Mouse (Mus musculus) Muller cell, postnatal 12 days (primary cell): ENCODE data around the gene Nsun4.

Source experiments
- DNase-seq: peaks from one replicate; pipeline ENCODE4 v3.0.0-alpha.2; 2015; ENCODE audit errors: inconsistent ontology term

Nsun4 gene

DNA sequence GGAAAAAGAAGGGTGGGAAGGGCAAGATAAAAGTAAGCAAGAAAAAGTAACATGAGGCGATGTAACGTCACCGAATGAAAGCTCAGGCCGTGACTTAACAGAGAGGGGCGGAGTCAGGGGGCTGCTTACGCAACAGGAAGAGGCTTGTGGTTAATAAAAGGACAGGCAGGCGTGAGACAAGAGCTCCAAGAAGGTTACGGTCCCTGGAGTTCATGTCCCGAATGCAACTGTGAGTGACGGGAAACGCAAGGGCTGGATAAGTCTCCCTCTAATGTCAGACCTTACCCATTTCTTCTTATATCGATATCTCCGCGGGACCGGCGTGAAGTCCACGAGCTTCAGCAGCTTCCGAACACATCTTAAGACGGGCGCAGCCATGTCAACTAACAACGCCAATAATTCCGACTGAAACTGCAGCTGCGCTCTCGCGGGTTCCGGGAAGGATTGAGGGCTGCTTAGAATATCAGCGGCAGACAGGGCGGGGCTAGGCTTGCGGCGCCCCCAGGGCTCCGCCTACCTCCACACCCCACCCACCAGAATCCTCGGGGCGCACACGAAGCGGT lies at the start of gene Nsun4:
Gene Nsun4, minus strand, starts transcription at position 478 of the 563 bp plus-strand sequence.
- peak; percentile 94 for DNase-seq

DNA sequence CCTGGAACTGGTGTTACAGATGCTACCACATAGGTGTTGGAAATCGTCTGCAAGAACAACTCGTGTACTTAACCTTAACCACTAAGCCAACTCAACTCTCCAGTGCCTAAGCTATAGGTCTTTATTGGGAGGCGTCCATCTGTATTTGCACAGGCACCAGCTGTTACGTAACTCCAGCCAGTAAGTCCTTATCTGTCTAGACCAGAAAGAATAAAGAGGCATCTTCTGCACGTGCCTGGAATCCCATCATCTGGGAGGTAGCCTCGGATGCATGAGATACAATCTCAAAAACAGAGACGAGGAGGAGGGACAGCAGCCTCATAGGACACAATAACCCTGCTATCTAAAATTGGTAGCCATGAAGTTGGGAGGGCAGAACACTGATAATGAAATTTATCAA lies 47.3 kb upstream of the Nsun4 start:
- no peak for DNase-seq

DNA sequence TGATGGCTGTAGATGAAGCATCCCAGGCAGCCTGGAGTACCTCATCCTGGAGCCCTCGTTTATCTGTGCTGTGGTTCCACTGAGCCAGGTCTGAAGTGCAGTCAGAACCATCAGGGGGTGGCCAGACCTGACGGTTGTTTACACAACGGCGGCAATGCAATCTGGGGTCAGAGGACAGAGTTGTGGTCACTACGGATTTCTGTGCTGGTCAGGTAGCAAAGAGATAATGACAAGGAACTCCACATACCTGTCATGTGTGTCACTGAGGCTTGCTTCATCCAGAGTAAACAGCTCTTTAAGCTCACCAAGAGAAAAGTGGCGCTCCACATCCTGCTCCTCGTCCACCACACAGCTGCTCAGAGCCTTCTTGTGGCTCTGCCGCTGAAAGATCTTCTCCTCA lies 43.5 kb upstream of the Nsun4 start:
- DNase-seq, result no peak

DNA sequence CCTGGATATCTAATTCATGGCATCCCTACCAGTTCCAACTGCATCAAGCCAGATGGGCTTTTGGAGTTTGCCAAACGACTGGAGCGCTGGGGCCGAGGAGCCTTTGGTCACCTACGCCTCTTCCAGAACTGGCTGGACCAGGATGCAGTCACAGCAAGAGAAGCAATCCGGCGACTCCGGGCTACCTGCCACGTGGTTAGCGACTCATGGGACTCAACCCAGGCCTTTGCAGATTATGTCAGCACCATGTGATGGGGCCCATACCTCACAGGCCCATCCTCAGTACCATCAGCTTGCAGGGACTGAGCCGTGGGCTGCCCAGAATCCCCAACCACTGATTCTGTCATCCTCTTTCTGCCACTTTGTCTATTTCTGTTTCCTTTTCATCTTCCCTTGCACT lies 42.6 kb upstream of the Nsun4 start:
- DNase-seq, result peak; percentile 3

DNA sequence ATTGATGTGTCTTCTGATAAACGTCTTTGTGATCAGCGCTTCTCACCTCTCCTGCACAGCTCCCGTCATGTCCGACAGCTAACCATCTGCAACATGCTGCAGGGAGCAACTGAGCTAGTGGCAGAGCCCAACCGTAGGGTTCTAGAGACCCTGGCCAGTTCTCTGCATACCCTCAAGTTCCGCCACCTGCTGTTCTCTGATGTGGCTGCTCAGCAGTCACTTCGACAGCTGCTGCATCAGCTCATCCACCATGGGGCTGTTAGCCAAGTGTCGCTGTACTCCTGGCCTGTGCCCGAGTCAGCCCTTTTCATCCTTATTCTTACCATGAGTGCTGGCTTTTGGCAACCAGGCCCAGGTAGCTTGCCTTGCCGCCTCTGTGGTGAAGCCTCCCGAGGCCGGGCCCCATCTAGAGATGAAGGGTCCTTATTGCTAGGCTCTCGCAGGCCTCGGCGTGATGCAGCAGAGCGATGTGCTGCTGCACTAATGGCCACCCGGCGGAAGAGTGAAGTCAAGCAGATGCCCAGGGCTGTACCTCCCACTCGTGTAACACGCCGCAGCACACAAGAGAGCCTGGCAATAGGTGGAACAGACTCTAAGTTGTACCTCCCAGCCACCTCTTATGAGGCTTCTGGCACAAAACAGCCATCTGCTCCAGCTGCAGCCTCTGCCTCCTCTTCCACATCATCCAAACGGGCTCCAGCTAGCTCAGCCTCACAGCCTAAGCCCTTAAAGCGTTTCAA lies 35.0 kb upstream of the Nsun4 start:
- DNase-seq, result no peak

DNA sequence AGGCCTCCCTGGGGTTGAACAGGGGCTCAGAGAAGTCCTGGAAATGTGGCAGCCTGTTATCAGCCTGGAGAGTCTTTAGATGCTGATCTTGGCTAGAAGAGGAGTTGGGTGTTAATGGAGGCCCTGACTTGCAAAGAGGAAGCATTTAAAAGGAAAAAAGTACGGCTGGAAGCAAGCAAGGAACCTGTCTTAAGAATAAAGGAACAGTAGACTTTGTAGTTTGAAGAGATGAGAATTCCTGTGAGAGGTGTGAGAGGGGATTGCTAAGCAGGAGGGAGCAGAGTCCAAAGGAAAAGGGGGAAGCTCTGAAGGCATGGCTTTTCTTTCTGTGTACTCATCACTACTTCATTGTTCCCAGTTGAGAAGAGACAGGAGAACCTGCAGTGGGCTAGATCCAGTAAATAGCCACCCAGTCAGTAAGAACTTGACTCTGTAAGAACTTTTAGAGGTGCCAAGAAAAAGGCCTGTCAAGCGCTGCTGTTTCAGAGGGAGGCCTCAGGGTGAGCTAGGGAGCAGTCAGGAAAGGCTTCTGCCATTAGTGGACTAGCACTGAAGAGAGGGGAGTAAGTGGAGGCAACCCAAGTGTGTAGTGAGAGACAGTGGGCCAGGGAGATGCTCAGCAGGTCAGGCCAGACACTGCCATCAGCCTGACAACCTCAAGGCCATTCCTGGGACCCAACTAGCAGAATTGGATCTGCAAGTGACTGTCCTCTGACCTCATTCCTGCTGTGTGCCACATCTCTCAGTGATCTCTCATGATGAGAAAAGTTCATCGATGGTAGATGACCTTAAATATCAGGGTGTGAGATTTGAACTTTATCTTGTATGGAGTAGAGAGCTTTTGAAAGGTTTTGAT lies 23.8 kb upstream of the Nsun4 start:
- peak; percentile 20 for DNase-seq

DNA sequence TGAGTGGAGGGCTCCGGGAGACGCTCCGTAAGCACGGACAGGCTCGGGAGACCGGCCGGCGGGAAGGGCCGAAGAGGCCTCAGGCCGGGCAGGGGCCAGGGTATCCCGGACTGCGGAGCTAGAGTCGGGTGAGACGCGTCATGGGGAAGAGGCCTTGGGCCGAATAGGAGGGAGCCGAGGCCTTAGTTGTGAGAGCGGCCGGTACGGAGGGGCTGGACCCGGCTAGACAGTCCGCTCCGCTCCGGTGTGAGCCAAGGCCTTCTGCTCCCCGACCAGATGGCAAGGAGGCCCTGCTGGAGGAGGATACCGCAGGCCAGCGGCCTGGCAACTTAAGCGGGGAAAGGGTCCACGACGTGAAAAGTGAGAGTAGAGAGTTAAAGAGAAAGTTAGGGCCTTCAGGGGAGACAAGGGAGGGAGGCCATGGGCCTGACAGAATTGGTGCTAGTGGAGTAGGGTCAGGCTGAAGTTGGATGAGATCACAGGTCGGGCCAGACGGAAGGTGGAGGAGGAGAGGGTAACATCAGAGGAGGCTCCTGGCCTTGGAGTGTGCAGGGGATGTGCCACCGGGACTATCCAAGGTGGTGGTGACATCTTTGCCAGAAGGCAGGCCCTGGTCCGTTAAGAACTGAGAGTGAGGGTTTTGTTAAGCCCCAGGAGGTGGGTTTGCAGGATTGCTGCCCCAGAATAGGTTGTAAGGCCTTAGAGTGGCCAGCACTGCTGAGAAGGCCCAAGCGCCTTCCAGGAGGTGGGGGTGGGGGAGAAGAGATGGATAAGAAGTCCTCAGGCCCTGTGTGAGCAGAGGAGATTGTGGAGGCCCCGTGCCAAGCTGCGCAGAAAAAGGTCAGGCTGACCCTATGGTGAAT lies 22.9 kb upstream of the Nsun4 start:
- peak; percentile 67 for DNase-seq

DNA sequence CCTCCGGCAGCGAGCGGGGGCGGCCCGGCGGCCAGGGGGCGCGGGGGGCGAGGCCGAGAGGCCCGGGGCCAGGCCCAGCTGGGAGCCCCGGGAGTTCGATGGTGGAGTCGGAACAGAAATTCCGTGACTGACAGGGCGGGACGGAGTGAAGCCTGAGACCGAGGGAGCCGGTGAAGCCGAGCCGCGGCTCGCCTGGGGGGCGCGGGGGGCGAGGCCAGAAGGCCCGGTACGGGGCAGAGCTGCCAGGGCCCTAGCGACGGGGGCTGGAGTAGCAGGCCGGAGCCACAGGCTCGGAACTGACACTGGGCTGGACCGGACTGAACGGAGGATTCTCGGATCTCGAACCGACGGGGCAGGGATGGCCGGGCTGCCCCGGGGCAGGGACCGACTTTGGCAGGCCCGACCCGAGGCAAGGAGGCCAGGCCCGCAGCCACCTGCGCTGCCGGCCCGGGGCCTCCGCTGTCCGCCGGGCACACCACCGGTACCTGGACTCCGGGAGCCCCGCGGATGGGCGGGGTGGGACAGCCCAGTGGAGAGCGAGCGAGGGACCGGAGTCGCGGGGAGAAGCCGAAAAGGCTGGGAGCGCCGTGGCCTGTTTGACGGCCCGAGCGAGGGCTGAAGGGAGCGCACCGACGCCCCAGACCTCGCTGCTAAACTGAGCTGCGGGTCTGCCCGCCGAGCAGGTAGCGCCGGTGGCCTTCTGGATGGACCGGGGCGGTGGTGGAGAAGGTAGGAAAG lies 22.1 kb upstream of the Nsun4 start:
- DNase-seq, result peak; percentile 87

DNA sequence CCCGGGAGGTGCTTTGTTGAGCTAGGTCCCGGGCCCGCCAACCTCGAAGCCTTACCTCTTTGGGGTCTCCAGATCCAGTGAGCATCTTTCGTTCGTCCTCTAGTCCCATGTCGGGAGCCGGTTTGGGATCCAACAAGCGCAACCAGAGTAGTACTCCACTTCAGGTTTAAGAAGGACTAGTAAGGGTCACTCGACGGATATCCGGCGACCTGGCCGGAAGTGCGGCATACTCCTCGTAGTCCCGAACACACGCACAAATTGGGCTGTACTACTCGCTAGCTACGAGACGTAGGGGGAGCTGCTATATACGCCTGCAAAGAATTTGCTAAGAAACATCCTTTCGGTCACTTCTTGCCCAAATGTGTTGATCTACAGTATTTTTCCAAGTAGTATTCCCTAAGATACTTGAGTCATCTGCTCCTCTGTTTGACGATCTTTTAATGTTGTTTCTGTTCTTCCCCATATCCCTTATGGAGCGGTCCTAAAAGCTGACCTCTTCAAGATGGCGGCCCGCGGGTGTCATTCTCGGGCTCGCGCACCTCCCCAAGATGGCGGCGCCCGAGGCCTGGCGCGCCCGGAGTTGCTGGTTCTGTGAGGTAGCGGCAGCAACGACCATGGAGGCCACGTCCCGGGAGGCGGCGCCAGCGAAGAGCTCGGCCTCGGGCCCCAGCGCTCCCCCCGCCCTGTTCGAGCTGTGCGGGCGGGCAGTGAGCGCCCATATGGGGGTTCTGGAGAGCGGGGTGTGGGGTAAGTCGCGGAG lies 21.4 kb upstream of the Nsun4 start, which contains the start of the genes Uqcrh and Lrrc41:
Gene Uqcrh, minus strand, starts transcription at position 211 of the 760 bp plus-strand sequence.
Gene Lrrc41, plus strand, starts transcription at position 409 of the 760 bp plus-strand sequence.
- DNase-seq, result peak; percentile 98

DNA sequence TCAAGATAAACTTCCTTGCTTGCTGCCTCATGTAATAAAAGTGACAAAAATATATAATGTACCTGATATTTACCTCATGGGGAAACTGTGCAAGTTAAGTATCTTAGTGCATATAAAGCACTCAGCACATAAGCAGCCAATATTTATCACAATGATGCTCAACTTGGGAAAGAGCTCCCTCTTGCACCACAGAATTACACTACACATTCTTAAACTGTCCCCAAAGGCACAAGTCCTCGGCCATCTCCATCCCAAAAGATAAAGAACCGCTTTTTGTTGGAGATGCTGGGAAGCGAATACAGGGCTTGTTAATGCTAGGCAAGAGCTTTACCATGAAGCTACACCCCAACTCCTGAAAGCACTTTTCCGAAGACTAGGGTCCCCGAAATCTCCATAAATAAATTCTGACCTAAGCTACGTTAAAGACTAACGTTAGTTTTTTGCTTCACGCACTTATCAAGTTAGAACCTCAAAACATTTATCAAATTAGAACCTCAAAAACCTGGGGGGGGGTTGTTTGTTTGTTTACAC lies 20.5 kb upstream of the Nsun4 start:
- DNase-seq, result peak; percentile 40

DNA sequence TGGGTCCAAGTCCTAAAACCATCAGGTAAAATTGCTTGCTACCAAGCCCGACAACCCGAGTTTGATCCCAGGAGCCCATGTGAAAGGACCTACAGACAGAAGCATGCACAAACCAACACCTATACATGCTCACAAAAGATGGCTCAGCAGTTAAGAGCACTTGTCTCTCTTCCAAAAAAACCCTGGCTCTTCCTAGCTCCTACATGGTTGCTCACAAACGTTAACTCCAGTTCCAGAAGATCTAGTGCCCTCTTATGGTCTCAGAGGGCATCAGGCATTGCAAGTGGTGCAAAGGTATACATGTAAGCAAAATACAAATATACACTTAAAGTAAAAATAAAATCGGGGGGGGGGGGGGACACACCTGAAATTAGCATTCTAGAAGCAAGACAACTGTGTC lies 19.5 kb upstream of the Nsun4 start:
- peak; percentile 6 for DNase-seq

DNA sequence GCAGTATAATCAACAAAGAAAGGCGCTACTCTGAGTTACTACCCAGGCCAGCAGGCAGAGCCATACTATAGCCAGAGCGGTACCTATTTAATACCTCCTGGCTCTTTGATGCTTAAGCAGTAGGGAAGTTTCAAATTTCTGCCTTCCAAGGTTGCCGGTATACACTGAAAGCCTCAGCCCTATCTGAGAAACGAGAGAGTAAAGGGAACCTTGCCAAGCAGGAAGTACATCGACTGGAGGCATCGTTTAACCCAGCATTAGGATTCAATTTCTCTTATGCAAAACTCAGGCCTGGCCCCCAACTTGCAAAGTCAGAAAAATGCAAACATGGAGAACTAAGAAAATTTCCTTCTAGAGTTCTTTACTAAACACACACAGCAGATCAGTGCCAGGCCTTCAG lies 16.4 kb upstream of the Nsun4 start:
- DNase-seq, result no peak

DNA sequence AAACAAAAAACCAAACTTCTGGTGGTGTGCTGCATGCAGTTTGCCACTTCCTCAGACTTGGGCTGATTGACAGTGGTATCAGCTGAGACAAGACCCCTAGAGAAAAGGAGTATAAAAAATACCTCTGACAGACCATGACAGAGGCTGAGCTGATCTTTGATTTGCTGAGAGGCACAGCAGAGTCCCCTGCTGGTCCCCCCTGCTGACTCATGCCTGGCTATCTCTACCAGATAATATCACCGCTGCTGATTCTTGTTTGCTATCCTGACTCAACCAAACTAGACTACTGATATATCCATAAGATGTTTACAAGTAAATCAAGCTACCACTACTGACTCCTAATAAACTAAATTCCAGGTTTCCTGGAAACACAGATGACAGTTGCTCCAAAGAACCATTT lies 10.2 kb upstream of the Nsun4 start:
- DNase-seq, result no peak

DNA sequence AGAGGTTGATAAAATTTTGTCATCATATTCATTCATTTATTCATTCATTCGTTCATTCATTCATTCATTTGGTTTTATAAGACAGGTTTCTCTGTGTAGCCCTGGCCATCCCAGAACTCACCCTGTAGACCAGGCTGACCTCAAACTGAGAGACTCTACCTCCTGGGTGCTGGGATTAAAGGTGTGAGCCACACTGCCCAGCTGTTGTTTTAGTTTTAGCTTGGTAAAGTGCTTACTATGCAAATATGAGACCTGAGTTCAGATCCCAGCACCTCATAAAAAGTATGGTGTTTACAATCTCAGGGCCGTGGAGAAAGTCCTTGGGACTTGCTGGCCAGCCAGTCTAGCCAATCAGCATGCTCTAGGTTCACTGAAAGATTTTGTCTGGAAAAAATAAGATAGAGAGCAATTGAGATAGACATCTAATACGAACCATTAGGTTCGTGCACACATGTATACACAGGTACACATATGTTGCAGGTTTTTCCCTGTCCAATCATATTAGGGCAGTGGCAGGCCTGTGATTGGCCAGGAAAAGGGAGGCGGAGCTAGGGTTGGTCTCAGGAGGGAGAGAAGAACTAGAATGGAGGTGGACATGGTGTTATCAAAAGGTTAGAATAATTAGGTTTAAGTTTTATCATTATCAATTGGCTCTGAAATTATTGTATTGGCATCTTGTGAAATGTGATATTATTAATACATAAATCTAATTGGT lies 5.5 kb upstream of the Nsun4 start:
- DNase-seq, result no peak

DNA sequence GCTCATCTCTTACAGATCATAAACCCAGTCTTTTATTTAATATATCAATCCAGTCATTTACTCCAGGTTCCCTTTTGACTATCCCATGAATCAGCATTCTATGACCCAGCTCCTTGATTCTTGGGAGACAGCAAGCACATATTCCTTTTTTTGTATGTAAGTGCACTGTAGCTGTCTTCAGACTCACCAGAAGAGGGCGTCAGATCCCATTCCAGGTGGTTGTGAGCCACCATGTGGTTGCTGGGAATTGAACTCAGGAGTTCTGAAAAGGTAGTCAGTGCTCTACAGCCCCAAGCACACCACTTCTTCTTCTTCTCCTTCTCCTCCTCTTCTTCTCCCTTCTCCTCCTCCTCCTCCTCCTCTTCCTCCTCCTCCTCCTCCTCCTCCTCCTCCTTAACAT lies 3.9 kb upstream of the Nsun4 start:
- no peak for DNase-seq

DNA sequence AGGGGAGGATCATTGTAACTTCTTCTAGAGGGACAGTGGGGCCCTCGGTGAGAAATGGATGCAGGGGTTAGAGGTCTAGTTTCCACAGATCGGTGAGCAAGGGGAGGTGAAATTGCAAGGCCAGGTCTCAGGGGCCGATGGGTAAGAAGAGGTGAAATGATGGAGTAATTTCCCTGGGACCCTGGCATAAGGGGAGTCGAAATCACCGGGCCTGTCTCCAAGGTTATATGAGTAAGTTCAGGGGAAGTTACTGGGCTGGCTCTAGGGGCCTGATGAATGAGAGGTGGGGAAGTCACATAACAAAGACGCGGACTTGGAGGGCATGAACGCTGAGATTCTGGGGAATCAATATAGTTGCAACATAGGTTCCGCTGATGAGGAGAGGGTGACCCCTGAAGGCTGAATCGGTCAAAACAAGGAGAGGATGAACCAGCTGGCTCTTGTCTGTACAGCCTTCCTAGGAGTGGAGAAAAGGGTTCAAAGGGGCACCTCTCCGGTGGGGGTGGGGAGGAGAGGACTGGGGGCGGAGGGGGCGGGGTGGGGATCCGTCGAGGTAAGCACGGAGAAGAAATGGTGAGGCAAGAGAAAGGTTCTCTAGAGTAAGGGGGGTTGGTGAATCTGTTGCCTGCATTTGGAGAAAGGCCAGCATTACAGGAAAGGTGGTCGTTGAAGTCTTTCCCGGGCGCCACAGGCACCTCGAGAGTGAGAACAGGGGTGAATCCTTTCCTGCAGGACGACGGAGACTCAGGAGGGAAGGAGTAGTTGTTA lies 966 bp downstream of the Nsun4 start:
- DNase-seq, result peak; percentile 49

DNA sequence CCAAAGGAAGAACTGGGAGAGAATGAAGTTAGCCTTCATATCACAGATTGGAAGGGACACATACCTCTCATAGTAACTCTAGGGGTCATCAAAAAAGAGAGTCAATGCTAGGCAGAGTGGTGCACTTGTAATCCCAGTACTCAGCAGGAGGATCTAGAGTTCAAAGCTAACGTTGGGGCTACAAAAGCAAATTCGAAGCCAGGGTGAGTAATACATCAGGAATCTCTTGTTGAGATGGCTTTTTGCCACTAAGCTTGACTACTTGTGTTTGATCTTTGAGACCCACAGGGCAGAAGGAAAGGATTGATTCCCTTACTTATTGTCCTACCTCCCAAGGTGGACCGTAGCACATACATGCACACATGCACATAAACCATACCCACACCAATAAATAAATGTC lies 4.5 kb downstream of the Nsun4 start:
- peak; percentile 13 for DNase-seq

DNA sequence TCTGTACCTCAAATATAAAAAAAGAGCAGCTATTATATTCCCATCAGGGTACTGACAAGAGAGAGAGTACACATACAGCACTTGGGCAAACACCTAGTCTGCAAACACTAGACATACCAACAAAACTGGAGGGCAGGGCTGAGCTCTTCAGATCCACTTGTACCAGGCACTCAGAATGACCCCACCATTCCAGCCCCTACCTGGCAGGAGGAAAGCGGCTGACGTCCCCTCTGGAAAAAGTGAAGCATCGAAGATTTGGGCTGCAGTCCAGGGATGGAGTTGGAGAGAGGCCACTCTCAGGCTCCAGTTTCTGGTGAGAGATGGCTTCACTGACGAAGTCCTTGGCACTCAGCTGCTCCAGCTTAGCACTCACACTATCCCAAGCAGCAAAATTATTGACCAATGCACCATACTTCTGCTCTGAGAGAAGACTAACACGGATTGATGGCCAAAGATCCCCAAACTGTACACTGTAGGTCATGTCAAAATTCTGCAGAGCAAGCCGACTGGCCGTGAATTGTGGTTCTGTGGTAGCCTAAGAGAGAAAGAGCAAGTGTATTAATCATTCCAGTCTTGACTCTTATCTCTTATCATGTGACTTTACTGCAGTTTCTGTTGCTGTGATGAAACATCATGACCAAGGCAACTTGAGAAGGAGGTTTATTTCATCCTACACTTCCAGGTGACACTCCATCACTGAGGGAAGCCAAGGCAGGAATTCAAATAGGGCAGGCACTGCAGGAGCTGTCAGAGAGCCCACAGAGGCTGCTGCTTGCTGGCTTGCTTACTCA lies 5.4 kb downstream of the Nsun4 start:
- DNase-seq, result no peak
